Mouse (Mus musculus) hindbrain, embryonic 11.5 days (tissue): Measurements from ENCODE around the gene Tbc1d16. TPM values are rescaled to one million over a fixed set of nuclear protein-coding genes. Genes with fewer than 3 reads are reported as not detected.

Experiments
- ATAC-seq: fragments of 200-750 bp; cut with Nextera tagmentation; 2 replicates; pipeline ENCODE4 v1.8.0; 2017; ENCODE audit warnings: mild to moderate bottlenecking, moderate TSS enrichment, moderate library complexity; ENCODE audit not compliant: low FRiP score
- DNase-seq: peaks from one replicate; pipeline ENCODE4 v3.0.0-alpha.2; 2015; ENCODE audit warnings: low spot score
- H3K27ac ChIP-seq: fragments of 300-500 bp; sonication (generic); 2 replicates; pipeline ENCODE4 v1.5.1; 2014; ENCODE audit warnings: mild to moderate bottlenecking, low read depth, low read length
- H3K27me3 ChIP-seq: fragments of 300-500 bp; sonication (generic); 2 replicates; pipeline ENCODE4 v1.6.1; 2014; ENCODE audit warnings: mild to moderate bottlenecking, low read length, moderate library complexity, mixed read lengths; ENCODE audit not compliant: control insufficient read depth, insufficient read depth
- H3K36me3 ChIP-seq: fragments of 300-500 bp; sonication (generic); 2 replicates; pipeline ENCODE4 v1.6.1; 2014; ENCODE audit warnings: mild to moderate bottlenecking, low read length, moderate library complexity, mixed read lengths; ENCODE audit not compliant: control insufficient read depth, insufficient read depth
- H3K4me1 ChIP-seq: fragments of 300-500 bp; sonication (generic); replicated peaks from 2 replicates; pipeline ENCODE4 v1.6.1; 2014; ENCODE audit warnings: low read length, mixed read lengths; ENCODE audit not compliant: control insufficient read depth, insufficient read depth
- H3K4me2 ChIP-seq: fragments of 300-500 bp; sonication (generic); replicated peaks from 2 replicates; pipeline ENCODE4 v1.6.1; 2014; ENCODE audit warnings: mild to moderate bottlenecking, low read depth, low read length
- H3K4me3 ChIP-seq: fragments of 300-500 bp; sonication (generic); 2 replicates; pipeline ENCODE4 v1.5.1; 2014; ENCODE audit warnings: low read depth, low read length
- H3K9ac ChIP-seq: fragments of 300-500 bp; sonication (generic); 2 replicates; pipeline ENCODE4 v1.6.1; 2014; ENCODE audit warnings: low read depth, low read length
- H3K9me3 ChIP-seq: fragments of 300-500 bp; sonication (generic); 2 replicates; pipeline ENCODE4 v1.6.1; 2016; ENCODE audit warnings: low read length; ENCODE audit not compliant: control insufficient read depth
- WGBS: fragments of 180-500 bp; shearing (Covaris S2); extraction: QIAGEN DNeasy Blood & Tissue Kit; methylation state at CpG from one replicate; pipeline ENCODE4 v1.1.7; 2014; 5-methylcytosine and 5-hydroxymethylcytosine counted together
- polyA plus RNA-seq: library from polyadenylated mRNA; unstranded; fragments of >200 nt; fragmentation: Nextera tagmentation; extraction: Ambion mirVana; gene quantifications from 2 replicates; pipeline ENCODE4 v1.2.1, GENCODE M21; 2014

The Tbc1d16 gene
- polyA plus RNA-seq, 1 experiment from 2014 or later, result 20.7 TPM

DNA sequence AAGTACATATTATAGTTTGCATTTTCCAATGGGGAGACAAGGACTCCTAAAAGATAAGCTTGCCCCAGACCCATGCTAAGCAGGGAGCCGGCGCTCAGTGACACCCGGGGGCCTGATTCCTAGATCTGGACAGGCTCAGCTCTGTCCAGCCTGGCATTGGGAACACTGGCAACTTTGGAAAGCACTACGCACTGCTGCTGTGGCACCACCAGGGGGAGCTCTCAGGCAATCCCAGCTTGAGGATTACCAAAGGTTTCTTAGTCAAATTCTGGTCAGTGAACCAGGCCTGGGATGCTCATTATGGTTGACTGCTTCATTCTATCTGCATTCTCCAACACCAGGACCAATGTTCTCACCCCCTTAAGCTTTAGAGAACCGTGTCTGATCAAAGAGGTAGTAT is 21.7 kb downstream of the Tbc1d16 start:
- Histone ChIP-seq H3K27ac (no peak overlapping the region), H3K4me2 (no peak overlapping the region), H3K4me3 (no peak overlapping the region), H3K9ac (no peak overlapping the region), H3K9me3 (no peaks in the 10 kb centered on the region), H3K4me1 (no peaks in the 10 kb centered on the region), H3K27me3 (no peaks in the 10 kb centered on the region), H3K36me3 (peaks cover 9% of the 10 kb centered on the region; the same call in 1 of the 2 replicates)
- DNase-seq (peak; percentile 81), ATAC-seq (no peak)
- 44% methylated on average over 5 of the region's 5 CpGs for WGBS

DNA sequence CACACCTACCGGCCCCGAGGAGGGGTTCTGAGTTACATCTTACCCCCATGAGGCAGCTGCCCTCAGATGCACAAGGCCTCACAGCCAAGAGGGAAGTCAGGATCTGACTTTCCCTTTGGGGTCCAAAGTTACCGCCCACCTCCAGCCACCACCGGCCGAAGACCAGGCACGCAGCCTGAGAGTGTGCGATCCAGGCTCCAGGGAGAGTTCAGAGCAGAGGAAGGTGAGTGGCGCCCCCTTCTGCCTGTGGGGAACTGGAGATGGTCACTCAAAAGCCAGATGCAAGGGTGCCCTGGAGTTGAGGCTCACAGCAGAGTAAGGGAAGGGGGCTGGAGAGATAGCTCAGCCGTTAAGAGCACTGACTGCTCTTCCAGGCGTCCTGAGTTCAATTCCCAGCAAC is 22.6 kb downstream of the Tbc1d16 start:
- Histone ChIP-seq H3K4me3 (no peak overlapping the region), H3K36me3 (peaks cover 9% of the 10 kb centered on the region; the same call in 1 of the 2 replicates), H3K4me1 (no peaks in the 10 kb centered on the region), H3K4me2 (no peak overlapping the region), H3K9me3 (no peaks in the 10 kb centered on the region), H3K9ac (no peak overlapping the region), H3K27ac (no peak overlapping the region), H3K27me3 (no peaks in the 10 kb centered on the region)
- WGBS, result 87% methylated on average over 10 of the region's 10 CpGs
- no peak for DNase-seq
- ATAC-seq, result no peak

DNA sequence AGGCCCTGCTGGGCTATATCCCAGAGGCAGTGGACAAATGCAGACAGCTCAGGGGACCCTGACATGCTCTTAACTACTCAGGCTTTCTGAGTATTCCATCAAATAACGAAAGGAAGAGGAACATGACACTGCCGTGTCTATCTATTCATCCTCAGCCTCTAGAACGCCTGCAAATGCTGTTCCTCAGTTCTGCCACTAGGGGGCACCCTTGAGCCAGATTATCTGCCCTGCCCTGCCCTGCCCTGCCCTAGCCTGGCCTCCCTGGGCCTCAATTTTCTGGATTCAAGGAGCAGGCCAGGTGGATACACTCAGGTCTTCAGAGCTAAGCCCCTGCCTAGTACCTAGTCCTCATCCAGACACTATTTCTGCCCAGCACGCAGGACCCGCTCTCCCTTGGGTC is 24.9 kb downstream of the Tbc1d16 start:
- Histone ChIP-seq H3K4me1 (no peaks in the 10 kb centered on the region), H3K9ac (no peak overlapping the region), H3K27me3 (no peaks in the 10 kb centered on the region), H3K9me3 (no peaks in the 10 kb centered on the region), H3K4me3 (no peak overlapping the region), H3K27ac (no peak overlapping the region), H3K4me2 (no peak overlapping the region), H3K36me3 (peaks cover 9% of the 10 kb centered on the region; the same call in 1 of the 2 replicates)
- peak; percentile 61 for DNase-seq
- ATAC-seq, result 0 out of 2 replicates have a peak, but pooled peaks have one; percentile 27
- WGBS, result 45% methylated on average over 5 of the region's 5 CpGs

DNA sequence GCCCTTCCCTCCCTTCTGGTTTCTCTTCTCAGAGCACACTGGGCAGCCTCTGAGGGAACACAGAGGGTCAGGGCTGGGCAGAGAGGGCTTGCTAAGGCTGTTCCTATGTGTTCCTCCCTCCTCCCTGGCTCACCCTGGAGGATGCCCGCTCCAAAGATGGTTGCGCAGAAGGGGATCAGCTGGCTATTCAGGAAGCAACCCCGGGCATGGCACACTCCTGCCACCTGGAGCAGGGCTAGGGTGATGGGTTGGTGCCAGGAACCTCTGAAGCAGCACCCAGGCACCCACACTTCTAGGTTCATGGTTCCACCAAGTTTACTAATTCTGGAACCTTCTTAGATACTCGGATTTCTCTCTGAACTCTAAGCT is 29.1 kb downstream of the Tbc1d16 start:
- no peaks in the 10 kb centered on the region for H3K36me3 ChIP-seq
- 90% methylated on average over 4 of the region's 4 CpGs for WGBS

DNA sequence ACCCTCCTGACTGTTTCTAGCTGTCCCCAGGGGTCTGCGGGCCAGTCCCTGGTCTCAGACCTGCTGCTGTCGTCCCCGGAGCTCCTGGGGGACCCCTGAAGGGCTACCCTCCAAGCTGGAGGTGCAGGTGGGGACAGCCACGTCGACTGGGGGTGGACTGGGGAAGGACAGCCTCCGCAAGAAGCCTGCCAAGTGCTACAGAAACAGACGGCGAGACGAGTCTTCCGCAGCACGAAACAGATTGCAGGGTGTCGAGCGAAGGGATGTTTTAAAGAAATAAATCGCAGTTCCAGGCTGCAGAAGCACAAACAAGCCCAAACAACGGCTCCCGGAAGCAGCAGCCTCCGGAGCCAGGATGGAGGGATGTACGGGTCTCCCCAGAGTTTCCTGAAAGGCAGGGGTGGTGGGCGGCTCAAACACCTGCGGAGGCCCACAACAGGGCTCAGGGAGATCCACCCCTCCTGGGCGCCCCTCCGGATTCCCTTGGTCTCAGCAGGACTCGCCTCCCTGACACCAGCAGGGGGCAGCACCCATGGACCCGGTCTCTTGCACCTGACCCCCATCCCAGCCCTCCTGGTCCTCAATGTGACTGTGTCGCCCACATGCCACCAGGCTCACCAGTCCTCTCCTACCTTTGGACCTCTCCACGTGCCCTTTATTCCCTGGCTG is 29.6 kb downstream of the Tbc1d16 start:
- 63% methylated on average over 26 of the region's 26 CpGs for WGBS
- Histone ChIP-seq H3K27me3 (no peaks in the 10 kb centered on the region), H3K9ac (no peak overlapping the region), H3K4me3 (no peak overlapping the region), H3K27ac (no peak overlapping the region), H3K9me3 (no peaks in the 10 kb centered on the region), H3K4me2 (no peak overlapping the region), H3K36me3 (no peaks in the 10 kb centered on the region), H3K4me1 (no peaks in the 10 kb centered on the region)
- peak; percentile 37 for DNase-seq
- no peak for ATAC-seq

More for the DNA sequence above, 29.1 kb downstream of the Tbc1d16 start:
- ATAC-seq (no peak), DNase-seq (no peak)
- Histone ChIP-seq H3K27ac (no peak overlapping the region), H3K4me1 (no peaks in the 10 kb centered on the region), H3K9me3 (no peaks in the 10 kb centered on the region), H3K4me2 (no peak overlapping the region), H3K4me3 (no peak overlapping the region), H3K27me3 (no peaks in the 10 kb centered on the region), H3K9ac (no peak overlapping the region)

DNA sequence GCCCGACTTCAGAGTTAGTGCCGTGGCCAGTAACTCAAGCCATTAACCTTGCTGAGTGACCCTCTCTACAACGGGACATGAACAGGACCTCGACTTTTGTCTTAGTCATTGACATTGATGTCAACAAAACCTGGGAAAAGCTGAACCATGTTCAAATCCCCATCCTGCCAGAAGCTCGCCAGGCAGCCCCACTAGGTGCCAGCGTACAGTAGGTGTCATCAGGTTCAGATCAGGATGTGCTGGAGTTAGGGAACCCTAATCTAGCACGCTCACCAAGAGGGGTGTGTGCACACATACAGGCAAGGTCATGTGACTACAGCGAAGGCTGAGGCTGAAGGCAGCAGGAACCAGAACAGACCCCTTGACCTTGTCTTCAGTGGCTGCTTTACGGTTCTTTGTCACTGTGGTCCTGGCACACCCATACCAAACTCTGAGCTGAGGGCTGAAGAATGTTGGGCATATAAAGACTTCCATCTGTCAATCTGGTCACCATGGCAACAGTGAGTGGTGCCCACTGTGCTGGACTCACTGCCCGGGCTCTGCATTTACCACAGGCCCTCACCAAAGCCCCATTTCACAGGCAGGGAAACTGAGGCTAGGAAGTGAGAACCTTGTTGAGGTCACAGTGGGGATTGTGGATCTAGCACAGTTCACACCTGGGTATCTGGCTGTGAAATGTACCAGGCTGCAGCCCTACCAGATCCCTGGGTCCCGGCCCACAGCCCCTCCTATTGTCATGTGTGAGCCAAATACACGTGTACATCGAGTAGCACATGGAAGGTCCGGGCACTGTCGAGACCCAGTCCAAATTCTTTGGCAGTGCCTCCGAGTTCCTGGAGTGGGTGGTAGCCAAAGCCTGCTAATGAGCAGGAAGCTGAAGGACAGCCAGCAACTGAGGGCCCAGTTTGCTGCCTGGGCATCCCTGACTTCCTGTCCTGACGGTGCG is 30.4 kb downstream of the Tbc1d16 start:
- no peak overlapping the region for H3K9ac ChIP-seq
- H3K4me1 ChIP-seq, result no peaks in the 10 kb centered on the region
- H3K9me3 ChIP-seq, result no peaks in the 10 kb centered on the region
- H3K4me3 ChIP-seq, result no peak overlapping the region
- DNase-seq (no peak), ATAC-seq (no peak)
- H3K27me3 ChIP-seq, result no peaks in the 10 kb centered on the region
- no peak overlapping the region for H3K27ac ChIP-seq
- 84% methylated on average over 18 of the region's 18 CpGs for WGBS
- H3K36me3 ChIP-seq, result no peaks in the 10 kb centered on the region
- H3K4me2 ChIP-seq, result no peak overlapping the region

DNA sequence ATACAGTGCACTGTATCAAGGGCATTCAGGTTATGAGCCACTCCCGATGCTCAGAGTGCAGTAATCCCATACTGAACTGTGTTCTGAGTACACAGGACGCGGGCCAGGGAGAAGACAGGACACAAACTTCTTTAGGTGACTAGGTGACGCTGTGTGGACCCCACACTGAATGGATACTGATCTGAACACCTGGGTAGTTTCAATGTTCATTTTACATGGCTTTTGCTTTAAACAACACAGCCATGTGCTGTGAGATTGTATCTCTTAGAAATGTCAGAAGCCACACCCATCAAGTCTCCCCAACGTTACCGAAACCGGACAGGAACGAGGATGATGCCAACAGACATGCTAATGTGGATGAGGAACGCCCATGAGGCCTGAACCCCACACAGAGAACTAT is 35.7 kb downstream of the Tbc1d16 start:
- H3K4me2 ChIP-seq, result no peak overlapping the region
- ATAC-seq (no peak), DNase-seq (no peak)
- H3K9me3 ChIP-seq, result no peaks in the 10 kb centered on the region
- no peak overlapping the region for H3K27ac ChIP-seq
- H3K27me3 ChIP-seq, result no peaks in the 10 kb centered on the region
- no peak overlapping the region for H3K9ac ChIP-seq
- peaks cover 5% of the 10 kb centered on the region for H3K4me1 ChIP-seq
- WGBS, result 90% methylated on average over 9 of the region's 9 CpGs
- no peaks in the 10 kb centered on the region for H3K36me3 ChIP-seq
- H3K4me3 ChIP-seq, result no peak overlapping the region

DNA sequence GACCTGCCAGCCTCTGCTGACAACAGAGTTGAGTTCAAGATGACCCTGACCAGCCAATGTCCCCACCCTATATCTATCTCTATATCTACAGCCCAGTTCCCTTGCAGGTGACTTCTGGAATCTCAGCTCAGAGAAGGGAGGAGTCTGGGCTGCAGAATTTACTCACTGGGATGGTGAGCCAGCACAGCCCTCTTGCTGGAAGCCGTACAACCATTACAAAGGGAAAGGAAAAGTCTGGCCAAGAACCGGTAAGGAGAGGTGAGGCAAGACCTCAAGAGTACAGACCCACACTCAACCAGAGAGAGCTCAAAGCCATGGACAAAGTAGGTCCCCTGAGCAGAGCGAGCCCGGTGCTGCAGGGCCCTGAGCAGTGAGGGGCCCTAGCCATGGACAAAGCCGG is 36.1 kb downstream of the Tbc1d16 start:
- no peaks in the 10 kb centered on the region for H3K9me3 ChIP-seq
- WGBS, result 90% methylated on average over 5 of the region's 5 CpGs
- H3K4me1 ChIP-seq, result peaks cover 5% of the 10 kb centered on the region
- no peak overlapping the region for H3K27ac ChIP-seq
- no peak overlapping the region for H3K9ac ChIP-seq
- H3K36me3 ChIP-seq, result no peaks in the 10 kb centered on the region
- no peak for DNase-seq
- no peaks in the 10 kb centered on the region for H3K27me3 ChIP-seq
- H3K4me2 ChIP-seq, result no peak overlapping the region
- H3K4me3 ChIP-seq, result no peak overlapping the region
- ATAC-seq, result no peak
